Mouse (Mus musculus) intestine, embryonic 14.5 days (tissue): ENCODE data around the gene Sox15. TPM values are rescaled to one million over a fixed set of nuclear protein-coding genes. Genes with fewer than 3 reads are reported as not detected.

Experiments
- ATAC-seq: fragments of 200-750 bp; cut with Nextera tagmentation; replicated peaks from 2 replicates; pipeline ENCODE4 v1.8.0; 2017; ENCODE audit warnings: low read depth, moderate number of reproducible peaks, moderate TSS enrichment, moderate library complexity; ENCODE audit not compliant: low FRiP score, low TSS enrichment
- DNase-seq: peaks from one replicate; pipeline ENCODE4 v3.0.0-alpha.2; 2018; ENCODE audit warnings: low spot score
- H3K27ac ChIP-seq: fragments of 300-500 bp; sonication (generic); 2 replicates; pipeline ENCODE4 v1.5.1; 2014; ENCODE audit warnings: low read depth, mild to moderate bottlenecking, control low read depth
- H3K27me3 ChIP-seq: fragments of 300-500 bp; sonication (generic); replicated peaks from 2 replicates; pipeline ENCODE4 v1.6.1; 2014; ENCODE audit warnings: low read length, control low read depth; ENCODE audit not compliant: control insufficient read depth, insufficient read depth
- H3K36me3 ChIP-seq: fragments of 300-500 bp; sonication (generic); 2 replicates; pipeline ENCODE4 v1.6.1; 2014; ENCODE audit warnings: low read length, control low read depth; ENCODE audit not compliant: control insufficient read depth, insufficient read depth
- H3K4me1 ChIP-seq: fragments of 300-500 bp; sonication (generic); replicated peaks from 2 replicates; pipeline ENCODE4 v1.6.1; 2014; ENCODE audit warnings: low read length, control low read depth, mixed read lengths; ENCODE audit not compliant: control insufficient read depth, insufficient read depth
- H3K4me2 ChIP-seq: fragments of 300-500 bp; sonication (generic); 2 replicates; pipeline ENCODE4 v1.6.1; 2014; ENCODE audit warnings: low read length
- H3K4me3 ChIP-seq: fragments of 300-500 bp; sonication (generic); 2 replicates; pipeline ENCODE4 v1.5.1; 2014; ENCODE audit warnings: low read depth, low read length, control low read depth, mixed read lengths
- H3K9ac ChIP-seq: fragments of 300-500 bp; sonication (generic); 2 replicates; pipeline ENCODE4 v1.6.1; 2014; ENCODE audit warnings: mild to moderate bottlenecking, low read length
- H3K9me3 ChIP-seq: fragments of 300-500 bp; sonication (generic); 2 replicates; pipeline ENCODE4 v1.6.1; 2016; ENCODE audit warnings: low read length, control low read depth; ENCODE audit not compliant: control insufficient read depth
- WGBS: fragments of 180-500 bp; shearing (Covaris S2); extraction: QIAGEN DNeasy Blood & Tissue Kit; methylation state at CpG from one replicate; pipeline ENCODE4 v1.1.7; 2014; 5-methylcytosine and 5-hydroxymethylcytosine counted together
- polyA plus RNA-seq: library from polyadenylated mRNA; unstranded; fragments of >200 nt; fragmentation: Nextera tagmentation; extraction: Ambion mirVana; gene quantifications from 2 replicates; pipeline ENCODE4 v1.2.1, GENCODE M21; 2014

Sox15 gene
- polyA plus RNA-seq, 1 experiment from 2014 or later = 0.35 TPM

GRCm38 (mm10) chr11:69686377-69686776, 31.3 kb downstream of the Sox15 start:
- Histone ChIP-seq H3K27ac (no peak overlapping the region), H3K4me1 (peaks cover 17% of the 10 kb centered on the region), H3K9ac (no peak overlapping the region), H3K4me3 (no peak overlapping the region), H3K4me2 (no peak overlapping the region), H3K27me3 (no peaks in the 10 kb centered on the region), H3K9me3 (no peaks in the 10 kb centered on the region), H3K36me3 (no peaks in the 10 kb centered on the region)
- 14% methylated on average over 4 of the region's 4 CpGs for WGBS
- ATAC-seq (no peak), DNase-seq (peak; percentile 70)

DNA sequence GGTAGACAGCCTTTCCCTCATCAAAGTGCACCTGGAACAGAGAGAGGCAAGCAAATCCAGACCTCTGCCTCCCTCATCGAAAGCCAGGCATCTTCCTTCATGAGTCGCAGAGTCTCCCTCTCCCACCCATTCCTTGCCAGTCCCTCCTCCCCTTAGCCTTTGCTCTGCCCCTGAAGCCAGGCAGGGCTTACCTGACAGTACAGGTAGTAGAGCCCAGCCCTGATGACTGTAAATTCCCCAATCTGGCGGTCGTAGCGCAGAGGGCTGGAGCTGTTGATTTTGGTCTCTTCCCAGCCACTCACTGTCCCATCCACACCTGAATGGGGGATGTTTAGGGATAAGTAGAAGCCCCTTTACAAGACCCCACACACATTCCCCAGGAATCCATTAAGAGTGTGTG, 31.9 kb downstream of the Sox15 start:
- Histone ChIP-seq H3K9ac (no peak overlapping the region), H3K4me1 (peaks cover 17% of the 10 kb centered on the region), H3K27me3 (no peaks in the 10 kb centered on the region), H3K4me2 (no peak overlapping the region), H3K36me3 (no peaks in the 10 kb centered on the region), H3K27ac (no peak overlapping the region), H3K4me3 (no peak overlapping the region), H3K9me3 (no peaks in the 10 kb centered on the region)
- ATAC-seq (no peak), DNase-seq (no peak)
- 49% methylated on average over 5 of the region's 5 CpGs for WGBS

- Histone ChIP-seq H3K36me3 (no peaks in the 10 kb centered on the region), H3K4me2 (no peak overlapping the region), H3K27me3 (no peaks in the 10 kb centered on the region), H3K9me3 (no peaks in the 10 kb centered on the region), H3K9ac (no peak overlapping the region), H3K27ac (no peak overlapping the region), H3K4me1 (peaks cover 8% of the 10 kb centered on the region; the same call in 1 of the 2 replicates), H3K4me3 (no peak overlapping the region)
- 95% methylated on average over 1 of the region's 1 CpGs for WGBS
- ATAC-seq (no peak), DNase-seq (no peak)
These were observed 34.8 kb downstream of the Sox15 start for GRCm38 (mm10) chr11:69689891-69690290.

- WGBS = 73% methylated on average over 9 of the region's 9 CpGs
- no peaks in the 10 kb centered on the region for H3K9me3 ChIP-seq
- no peaks in the 10 kb centered on the region for H3K36me3 ChIP-seq
- ATAC-seq = no peak
- H3K4me1 ChIP-seq = no peaks in the 10 kb centered on the region
- no peak overlapping the region for H3K4me2 ChIP-seq
- no peak for DNase-seq
- H3K9ac ChIP-seq = no peak overlapping the region
- no peak overlapping the region for H3K4me3 ChIP-seq
- no peak overlapping the region for H3K27ac ChIP-seq
- H3K27me3 ChIP-seq = no peaks in the 10 kb centered on the region
These were observed 37.2 kb downstream of the Sox15 start for GRCm38 (mm10) chr11:69692196-69692811.

DNA sequence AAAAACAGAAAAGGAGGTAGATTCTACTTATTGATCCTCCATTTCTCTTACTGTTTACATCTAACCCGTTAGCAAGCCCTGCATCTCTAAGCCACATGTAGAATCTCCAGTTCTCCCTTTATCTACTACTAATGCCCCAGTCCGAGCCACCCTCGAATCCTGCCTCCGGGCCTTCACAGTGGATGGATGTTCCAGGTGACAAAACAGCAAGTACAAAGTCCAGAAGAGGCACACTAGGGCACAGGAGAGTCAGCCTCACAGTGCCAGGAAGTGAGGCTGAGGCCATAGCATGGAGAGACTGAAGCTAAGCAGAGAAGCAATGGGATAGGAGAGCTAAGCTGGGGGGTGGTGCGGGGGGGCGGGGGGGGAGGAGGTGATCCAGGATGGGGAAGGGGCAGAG, 37.7 kb downstream of the Sox15 start:
- H3K4me3 ChIP-seq = no peak overlapping the region
- no peaks in the 10 kb centered on the region for H3K4me1 ChIP-seq
- no peak for DNase-seq
- no peak for ATAC-seq
- no peaks in the 10 kb centered on the region for H3K27me3 ChIP-seq
- no peak overlapping the region for H3K27ac ChIP-seq
- no peaks in the 10 kb centered on the region for H3K36me3 ChIP-seq
- no peak overlapping the region for H3K9ac ChIP-seq
- no peak overlapping the region for H3K4me2 ChIP-seq
- H3K9me3 ChIP-seq = no peaks in the 10 kb centered on the region
- 74% methylated on average over 6 of the region's 6 CpGs for WGBS

DNA sequence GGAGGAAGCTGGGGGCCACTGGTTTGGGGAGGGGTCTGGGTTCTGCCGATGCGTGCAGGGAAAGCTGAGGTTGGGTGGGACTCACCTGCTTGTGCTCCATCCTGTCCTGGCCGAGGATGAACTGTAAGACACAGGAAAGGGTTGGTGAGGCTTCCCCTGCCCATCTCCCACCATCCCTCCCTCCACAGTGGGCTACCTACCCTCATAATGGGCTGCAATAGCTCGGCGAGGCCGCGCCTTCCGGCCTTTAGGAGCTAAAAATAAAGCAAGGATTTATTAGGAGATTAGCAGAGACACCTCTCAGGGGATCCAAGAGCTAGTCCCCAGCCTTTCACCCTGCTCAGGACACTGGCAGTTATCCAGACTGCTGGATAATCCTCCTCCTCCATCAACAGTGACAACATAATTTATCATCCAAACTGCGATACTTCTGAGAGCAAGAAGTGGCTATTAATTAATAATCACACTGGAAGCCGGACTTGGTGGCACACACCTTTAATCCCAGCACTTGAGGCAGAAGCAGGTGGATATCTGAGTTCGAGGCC, 38.4 kb downstream of the Sox15 start:
- no peaks in the 10 kb centered on the region for H3K27me3 ChIP-seq
- no peak overlapping the region for H3K27ac ChIP-seq
- WGBS = 58% methylated on average over 11 of the region's 11 CpGs
- 0 out of 2 replicates have a peak, but pooled peaks cover under 1% of the 10 kb centered on the region for H3K9me3 ChIP-seq
- no peak overlapping the region for H3K4me2 ChIP-seq
- ATAC-seq = no peak
- DNase-seq = no peak
- H3K4me1 ChIP-seq = no peaks in the 10 kb centered on the region
- no peak overlapping the region for H3K9ac ChIP-seq
- no peak overlapping the region for H3K4me3 ChIP-seq
- no peaks in the 10 kb centered on the region for H3K36me3 ChIP-seq

DNA sequence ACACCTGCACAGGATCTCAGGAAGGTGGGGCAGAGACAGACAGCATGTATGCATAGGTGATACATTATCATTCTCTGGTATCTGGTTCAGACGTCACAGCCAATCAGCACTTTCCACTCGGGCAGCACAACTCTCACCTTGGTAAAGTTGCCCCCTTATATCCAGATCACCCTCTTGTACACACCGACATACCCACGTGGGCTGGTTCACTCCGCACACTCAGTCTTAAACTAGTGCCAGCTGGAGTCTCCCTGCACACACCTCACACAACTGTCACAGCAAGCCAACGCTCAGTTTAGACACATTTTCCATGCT, 39.9 kb downstream of the Sox15 start:
- no peaks in the 10 kb centered on the region for H3K27me3 ChIP-seq
- H3K27ac ChIP-seq = peak overlapping the region; percentile 57; the same call in 1 of the 2 replicates
- no peak for DNase-seq
- 23% methylated on average over 6 of the region's 6 CpGs for WGBS
- H3K4me3 ChIP-seq = peak overlapping the region; percentile 54
- peak overlapping the region; percentile 59 for H3K9ac ChIP-seq
- H3K36me3 ChIP-seq = no peaks in the 10 kb centered on the region
- no peak for ATAC-seq
- peak overlapping the region; percentile 79 for H3K4me2 ChIP-seq
- H3K4me1 ChIP-seq = no peaks in the 10 kb centered on the region
- 0 out of 2 replicates have a peak, but pooled peaks cover 3% of the 10 kb centered on the region for H3K9me3 ChIP-seq

DNA sequence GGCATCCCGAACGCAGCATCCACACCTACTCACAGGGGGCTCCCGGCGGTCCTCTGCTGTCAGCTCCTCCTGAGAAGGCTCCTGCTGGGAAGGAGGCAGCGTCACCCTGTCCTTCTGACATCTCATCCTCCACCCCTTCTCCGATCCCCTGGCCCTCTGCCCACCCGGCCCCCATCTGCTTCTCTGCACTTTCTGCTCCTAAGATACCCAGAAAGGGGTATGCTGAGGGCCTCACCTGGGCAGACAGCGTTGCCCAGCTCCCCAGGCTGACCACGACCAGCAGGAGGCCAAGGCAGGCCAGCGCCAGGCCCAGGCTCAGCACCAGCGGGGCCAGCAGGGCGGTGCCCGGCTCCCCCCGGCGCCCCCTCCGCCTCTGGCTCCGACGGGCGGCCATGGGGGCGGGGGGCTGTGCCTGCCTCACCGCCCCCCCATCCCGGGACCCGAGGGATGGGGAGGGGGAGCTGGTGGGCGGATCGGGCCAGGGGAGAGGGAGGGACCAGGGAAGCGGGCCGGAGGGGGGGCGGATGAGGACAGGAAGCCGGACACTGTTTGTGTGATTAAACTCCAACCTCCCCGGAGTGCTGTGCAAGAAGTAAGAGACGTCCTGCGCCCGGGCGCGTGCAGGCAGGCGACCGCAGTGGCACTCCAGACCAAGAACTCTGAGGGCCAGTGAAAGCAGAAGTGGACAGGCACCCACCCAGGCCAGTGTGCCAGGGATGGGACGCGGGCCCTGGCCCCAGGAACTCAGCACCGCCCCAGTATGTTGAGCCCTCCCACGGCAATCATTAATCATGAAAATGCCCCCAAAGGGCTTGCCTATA, 40.5 kb downstream of the Sox15 start, which contains the start of the genes Tnfsf12 and Tnfsfm13:
Gene Tnfsf12 (minus strand): TSS at position 489 of the 821 bp plus-strand sequence.
Gene Tnfsfm13 (minus strand): TSS at position 738 of the 821 bp plus-strand sequence.
- DNase-seq (peak; percentile 78), ATAC-seq (peak; percentile 69)
- Histone ChIP-seq H3K36me3 (no peaks in the 10 kb centered on the region), H3K4me1 (no peaks in the 10 kb centered on the region), H3K9me3 (0 out of 2 replicates have a peak, but pooled peaks cover 3% of the 10 kb centered on the region), H3K4me2 (peak within 1 kb of the TSS; percentile 79), H3K9ac (peak within 1 kb of the TSS; percentile 59), H3K27me3 (no peaks in the 10 kb centered on the region), H3K4me3 (peak within 1 kb of the TSS; percentile 54), H3K27ac (peak within 1 kb of the TSS; percentile 57)
- under 1% methylated on average over 29 of the region's 41 CpGs for WGBS
